Mouse (Mus musculus) lung, postnatal 0 days (tissue): ENCODE measurements around the gene Atp2a2.

Experiments used
- CTCF ChIP-seq: IDR thresholded peaks from 2 replicates; pipeline ENCODE4 v1.5.1; 2016; ENCODE audit warnings: antibody characterized with exemption, mild to moderate bottlenecking
- EP300 ChIP-seq: IDR thresholded peaks from 2 replicates; pipeline ENCODE4 v1.6.1; 2016; ENCODE audit warnings: antibody characterized with exemption, mild to moderate bottlenecking, control low read depth

DNA sequence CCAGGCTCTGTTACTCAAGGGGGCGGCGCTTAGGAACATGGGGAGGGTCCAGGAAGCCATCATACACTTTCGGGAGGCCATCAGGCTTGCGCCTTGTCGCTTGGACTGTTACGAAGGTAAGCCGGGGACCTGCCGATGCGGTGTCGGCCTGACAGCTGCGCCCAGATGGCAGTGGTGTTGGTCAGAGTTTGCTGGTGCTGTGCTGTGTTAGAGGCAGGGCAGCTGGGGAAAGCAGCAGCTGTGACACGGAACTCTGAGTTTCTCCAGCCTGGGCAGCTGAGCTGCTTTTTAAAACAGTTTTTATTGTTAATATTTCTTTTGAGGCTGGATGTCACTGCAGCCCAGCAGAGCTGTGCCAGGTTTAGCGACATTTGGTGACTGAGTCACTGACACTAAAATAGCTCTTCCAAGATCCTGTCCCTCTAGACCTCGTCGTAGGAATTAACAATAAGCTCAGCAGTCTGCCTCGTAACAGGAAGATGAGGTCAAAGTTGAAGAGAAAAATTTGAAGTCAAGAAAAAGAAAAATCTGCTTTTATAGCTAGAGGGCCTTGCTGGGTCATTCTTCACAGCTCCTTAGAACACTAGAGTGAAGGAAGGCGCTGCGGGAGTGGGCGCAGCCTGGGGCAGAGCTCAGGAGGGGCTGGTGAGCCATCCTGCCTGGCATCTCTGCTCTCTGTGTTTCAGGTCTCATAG, 62.5 kb downstream of the Atp2a2 start:
- TF ChIP-seq CTCF (no peak), EP300 (peak; percentile 22; the same call in 1 of the 2 replicates)
